Mouse (Mus musculus) left cerebral cortex, adult 2 months (tissue): Measurements from ENCODE around the gene Gm3106. TPM values are rescaled to one million over a fixed set of nuclear protein-coding genes. Genes with fewer than 3 reads are reported as not detected.
"Not testable (repeated sequence)": the region's sequence is repeated elsewhere in the genome, so short reads cannot be mapped to it uniquely, and the experiment has no call there.

Experiments
- DNase-seq, 2 experiments: peaks; one replicate each; pipeline ENCODE4 v3.0.0; 2021 to 2022; ENCODE audit warnings: low spot score in 2 of 2, mixed read lengths in 1 of 2; ENCODE audit errors: extremely low spot score in 1 of 2
- H3K27ac ChIP-seq: fragments of 200-600 bp; 2 replicates; pipeline ENCODE4 v1.8.1; 2022
- H3K4me3 ChIP-seq: fragments of 200-600 bp; 2 replicates; pipeline ENCODE4 v1.8.1; 2022
- intact Hi-C: fragments of 180-260 bp; cut with DNase I; formaldehyde crosslinking; loops from one replicate; pipeline ENCODE4 v1.15.1; 2025
- long read RNA-seq, 2 experiments: library from polyadenylated mRNA; stranded (forward); transcript quantifications; one replicate each; pipeline ENCODE4 v2.0.0; 2021; ENCODE audit warnings: borderline mapping rate in 2 of 2
- total RNA-seq, 2 experiments: library from RNA; stranded (reverse); gene quantifications; 2 replicates each; pipeline ENCODE4 v1.2.3; 2021

The Gm3106 gene
- not detected for total RNA-seq
- long read RNA-seq, experiment 1, result 0 reads
- long read RNA-seq, experiment 2, result 0 reads

DNA sequence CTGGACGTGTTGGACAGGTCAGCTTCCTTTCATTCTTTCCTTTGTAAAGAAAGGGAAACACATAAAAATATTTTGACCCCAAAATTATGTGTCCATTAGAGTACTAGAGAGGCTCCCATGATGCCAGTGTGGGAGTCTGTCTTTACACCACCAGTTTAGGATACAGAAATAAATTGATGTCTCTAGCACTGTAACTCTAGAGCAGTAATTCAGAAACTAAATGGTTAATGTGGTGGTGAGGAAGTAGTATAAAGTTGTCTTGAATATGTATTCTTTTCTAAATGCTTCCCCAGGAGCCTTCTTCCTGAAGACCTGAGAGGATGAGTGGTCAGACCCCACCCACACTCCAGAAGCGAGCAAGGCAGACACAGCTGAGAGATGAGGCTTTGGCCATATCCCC lies at the start of gene Gm3106:
Gm3106 (plus strand) TSS at position 301 of the 400 bp plus-strand sequence.
- H3K27ac ChIP-seq, intact Hi-C loops, H3K4me3 ChIP-seq, DNase-seq: not testable (repeated sequence)

Other genes starting within 250 kb of the Gm3106 start
- gene BC061212, start 147.5 kb upstream of the Gm3106 start, total RNA-seq, result not detected
- not detected for gene Gm6351, start 141.6 kb upstream of the Gm3106 start, total RNA-seq
- not detected for gene A430089I19Rik, start 88.8 kb downstream of the Gm3106 start, total RNA-seq
- not detected for gene Gm6502, start 96.4 kb downstream of the Gm3106 start, total RNA-seq
- gene AA792892, start 121.7 kb downstream of the Gm3106 start, total RNA-seq, result not detected
- not detected for gene Gm7682, start 227.8 kb downstream of the Gm3106 start, total RNA-seq